Comparison of ENCODE assay signal across 9 mouse cellular contexts in the genomic region with DNA sequence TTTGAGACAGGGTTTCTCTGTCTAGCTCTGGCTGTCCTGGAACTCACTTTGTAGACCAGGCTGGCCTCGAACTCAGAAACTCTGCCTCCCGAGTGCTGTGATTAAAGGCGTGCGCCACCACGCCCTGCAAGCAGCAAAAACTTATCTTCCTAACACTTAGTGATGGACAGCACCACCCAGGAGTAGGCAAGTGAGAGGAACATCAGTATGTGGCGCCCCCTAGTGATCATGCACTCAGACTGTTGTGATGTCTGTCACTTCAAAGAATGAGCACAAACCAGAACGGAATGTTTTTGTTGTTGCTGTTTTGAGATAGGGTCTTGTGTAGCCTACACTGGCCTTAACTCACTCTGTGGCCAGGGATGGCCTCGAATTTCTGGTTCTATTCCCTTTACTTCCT. TPM values are rescaled to one million over a fixed set of nuclear protein-coding genes. Genes with fewer than 3 reads are reported as not detected.
DNase-seq lines count a peak whose midpoint lies in the region; ATAC-seq and TF ChIP-seq lines count a peak whose summit lies in the region.
"Had no signal": no experiment of that assay in that cellular context is flagged by ENCODE, and none has a peak within 500 bp of the region (broad histone marks: within the 10 kb centered on the region; RNA-seq: fewer than 3 reads in every experiment).

No protein-coding gene starts in this region.

- H3K4me1 ChIP-seq in midbrain, postnatal 0 days (ENCODE audit: insufficient read depth, low read length) = no peaks in the 10 kb centered on the region
- no peaks in the 10 kb centered on the region for H3K4me1 ChIP-seq in midbrain, embryonic 11.5 days (ENCODE audit: control insufficient read depth, insufficient read depth, low read length)
- no peaks in the 10 kb centered on the region for H3K4me1 ChIP-seq in liver, embryonic 11.5 days (replicated peaks; ENCODE audit: control insufficient read depth, insufficient read depth, low read length)
- H3K4me1 ChIP-seq: hindbrain, embryonic 15.5 days had no signal

- H3K4me2 ChIP-seq in midbrain, postnatal 0 days (ENCODE audit: low read depth, low read length, poor library complexity, severe bottlenecking) = no peak overlapping the region
- no peak overlapping the region for H3K4me2 ChIP-seq in midbrain, embryonic 11.5 days
- H3K4me2 ChIP-seq in liver, embryonic 11.5 days = no peak overlapping the region
- H3K4me2 ChIP-seq: hindbrain, embryonic 15.5 days had no signal

- H3K9ac ChIP-seq in midbrain, postnatal 0 days (replicated peaks; ENCODE audit: low read length, poor library complexity, severe bottlenecking) = no peak overlapping the region
- H3K9ac ChIP-seq in midbrain, embryonic 11.5 days (ENCODE audit: low read length) = no peak overlapping the region
- no peak overlapping the region for H3K9ac ChIP-seq in liver, embryonic 11.5 days (ENCODE audit: low read depth, low read length)
- H3K9ac ChIP-seq: hindbrain, embryonic 15.5 days had no signal

- peak; percentile 32 for DNase-seq in midbrain, postnatal 0 days (ENCODE audit: low spot score)
- no peak for DNase-seq in midbrain, embryonic 11.5 days (ENCODE audit: low spot score, missing footprints)
- peak; percentile 88 for DNase-seq in ZHBTc4 (ENCODE audit: low read depth, low spot score)
- DNase-seq in embryo, embryonic 11.5 days (ENCODE audit: low read depth, low spot score) = peak; percentile 39
- DNase-seq in kidney, adult 18-20 months = peak; percentile 70
- DNase-seq in liver, embryonic 11.5 days (ENCODE audit: low spot score) = peak; percentile 64
- DNase-seq in right cerebral cortex, adult 18-20 months = peak; percentile 42

- H3K4me3 ChIP-seq in midbrain, postnatal 0 days (ENCODE audit: low read depth, low read length) = no peak overlapping the region
- no peak overlapping the region for H3K4me3 ChIP-seq in midbrain, embryonic 11.5 days (ENCODE audit: low read depth, low read length)
- H3K4me3 ChIP-seq in liver, embryonic 11.5 days (ENCODE audit: low read depth, low read length) = no peak overlapping the region
- H3K4me3 ChIP-seq: hindbrain, embryonic 15.5 days had no signal

- H3K36me3 ChIP-seq in midbrain, postnatal 0 days (ENCODE audit: insufficient read depth, low read length) = no peaks in the 10 kb centered on the region
- H3K36me3 ChIP-seq in midbrain, embryonic 11.5 days (ENCODE audit: control insufficient read depth, insufficient read depth, low read length) = no peaks in the 10 kb centered on the region
- H3K36me3 ChIP-seq in liver, embryonic 11.5 days (ENCODE audit: control insufficient read depth, insufficient read depth, low read length) = no peaks in the 10 kb centered on the region
- H3K36me3 ChIP-seq: hindbrain, embryonic 15.5 days had no signal

- H3K9me3 ChIP-seq in midbrain, postnatal 0 days (ENCODE audit: low read length) = no peaks in the 10 kb centered on the region
- H3K9me3 ChIP-seq in midbrain, embryonic 11.5 days (ENCODE audit: control insufficient read depth, low read length) = no peaks in the 10 kb centered on the region
- H3K9me3 ChIP-seq in liver, embryonic 11.5 days (ENCODE audit: control insufficient read depth, low read length) = no peaks in the 10 kb centered on the region
- H3K9me3 ChIP-seq: hindbrain, embryonic 15.5 days had no signal

- ATAC-seq in midbrain, postnatal 0 days (ENCODE audit: low FRiP score) = no peak
- no peak for ATAC-seq in midbrain, embryonic 11.5 days (ENCODE audit: low FRiP score)
- ATAC-seq in liver, embryonic 11.5 days (replicated peaks; ENCODE audit: low FRiP score) = peak; percentile 74
- ATAC-seq in activated CD4-positive, CD25-positive, alpha-beta regulatory T cell, adult 4 months = no peak

- no peak overlapping the region for H3K27ac ChIP-seq in midbrain, postnatal 0 days (ENCODE audit: low read depth, low read length)
- no peak overlapping the region for H3K27ac ChIP-seq in midbrain, embryonic 11.5 days (ENCODE audit: low read depth, low read length)
- H3K27ac ChIP-seq in liver, embryonic 11.5 days (ENCODE audit: low read depth, low read length) = no peak overlapping the region
- H3K27ac ChIP-seq: hindbrain, embryonic 15.5 days had no signal

- TF ChIP-seq CTCF in midbrain, postnatal 0 days (IDR thresholded peaks at IDR 0.05) = peak; percentile 63

- WGBS in midbrain, postnatal 0 days = 36% methylated on average over 8 of the region's 8 CpGs
- WGBS in midbrain, embryonic 11.5 days = 37% methylated on average over 8 of the region's 8 CpGs
- WGBS in liver, embryonic 11.5 days = 25% methylated on average over 8 of the region's 8 CpGs

- H3K27me3 ChIP-seq in midbrain, postnatal 0 days (ENCODE audit: insufficient read depth, low read length) = no peaks in the 10 kb centered on the region
- no peaks in the 10 kb centered on the region for H3K27me3 ChIP-seq in midbrain, embryonic 11.5 days (ENCODE audit: control insufficient read depth, insufficient read depth, low read length)
- no peaks in the 10 kb centered on the region for H3K27me3 ChIP-seq in liver, embryonic 11.5 days (replicated peaks; ENCODE audit: control insufficient read depth, insufficient read depth, low read length)
- H3K27me3 ChIP-seq: hindbrain, embryonic 15.5 days had no signal

RNA-seq across cellular contexts. Expression of gene Eif3b, which starts 7.8 kb away (rescaled TPM):
- 36.6 and 41.3 TPM in 2 replicates for total RNA-seq in midbrain, postnatal 0 days (2014; rRNA removed)
- polyA plus RNA-seq in midbrain, postnatal 0 days (2015; fragmentation: Nextera tagmentation; extraction: Ambion mirVana) = 53.7 and 54.5 TPM in 2 replicates
- 163 and 166 TPM in 2 replicates for polyA plus RNA-seq in midbrain, embryonic 11.5 days (2014; fragmentation: Nextera tagmentation; extraction: Ambion mirVana)
- 210 and 213 TPM in 2 replicates for polyA plus RNA-seq in liver, embryonic 11.5 days (2014; fragmentation: Nextera tagmentation; extraction: Ambion mirVana)
- 10 to 100 TPM; 28.6 to 32.4 TPM for polyA plus RNA-seq in activated CD4-positive, CD25-positive, alpha-beta regulatory T cell, adult 4 months (2017; shearing (Covaris generic))

RNA-seq across cellular contexts. Expression of gene Snx8, which starts 22.3 kb away (rescaled TPM):
- total RNA-seq in midbrain, postnatal 0 days (2014; rRNA removed) = 78.4 and 86.8 TPM in 2 replicates
- polyA plus RNA-seq in midbrain, postnatal 0 days (2015; fragmentation: Nextera tagmentation; extraction: Ambion mirVana) = 46.9 and 48.9 TPM in 2 replicates
- polyA plus RNA-seq in midbrain, embryonic 11.5 days (2014; fragmentation: Nextera tagmentation; extraction: Ambion mirVana) = 7.4 and 9.9 TPM in 2 replicates
- 10.6 and 10.7 TPM in 2 replicates for polyA plus RNA-seq in liver, embryonic 11.5 days (2014; fragmentation: Nextera tagmentation; extraction: Ambion mirVana)
- 1 to 10 TPM in 1 of 2 experiments, under 1 TPM in 1; 0.26 to 1.3 TPM for polyA plus RNA-seq in activated CD4-positive, CD25-positive, alpha-beta regulatory T cell, adult 4 months (2017; shearing (Covaris generic))

RNA-seq across cellular contexts. Expression of gene Gm4869, which starts 34.1 kb away (rescaled TPM):
- not detected in 2 replicates for total RNA-seq in midbrain, postnatal 0 days (2014; rRNA removed)
- polyA plus RNA-seq in midbrain, postnatal 0 days (2015; fragmentation: Nextera tagmentation; extraction: Ambion mirVana) = not detected in 2 replicates
- polyA plus RNA-seq in midbrain, embryonic 11.5 days (2014; fragmentation: Nextera tagmentation; extraction: Ambion mirVana) = not detected in 2 replicates
- polyA plus RNA-seq in liver, embryonic 11.5 days (2014; fragmentation: Nextera tagmentation; extraction: Ambion mirVana) = not detected in 2 replicates
- polyA plus RNA-seq in activated CD4-positive, CD25-positive, alpha-beta regulatory T cell, adult 4 months (2017; shearing (Covaris generic)) = not detected
- polyA plus RNA-seq: hindbrain, embryonic 15.5 days had no signal
